ENCODE assay signal across 17 mouse cellular contexts in the genomic region with DNA sequence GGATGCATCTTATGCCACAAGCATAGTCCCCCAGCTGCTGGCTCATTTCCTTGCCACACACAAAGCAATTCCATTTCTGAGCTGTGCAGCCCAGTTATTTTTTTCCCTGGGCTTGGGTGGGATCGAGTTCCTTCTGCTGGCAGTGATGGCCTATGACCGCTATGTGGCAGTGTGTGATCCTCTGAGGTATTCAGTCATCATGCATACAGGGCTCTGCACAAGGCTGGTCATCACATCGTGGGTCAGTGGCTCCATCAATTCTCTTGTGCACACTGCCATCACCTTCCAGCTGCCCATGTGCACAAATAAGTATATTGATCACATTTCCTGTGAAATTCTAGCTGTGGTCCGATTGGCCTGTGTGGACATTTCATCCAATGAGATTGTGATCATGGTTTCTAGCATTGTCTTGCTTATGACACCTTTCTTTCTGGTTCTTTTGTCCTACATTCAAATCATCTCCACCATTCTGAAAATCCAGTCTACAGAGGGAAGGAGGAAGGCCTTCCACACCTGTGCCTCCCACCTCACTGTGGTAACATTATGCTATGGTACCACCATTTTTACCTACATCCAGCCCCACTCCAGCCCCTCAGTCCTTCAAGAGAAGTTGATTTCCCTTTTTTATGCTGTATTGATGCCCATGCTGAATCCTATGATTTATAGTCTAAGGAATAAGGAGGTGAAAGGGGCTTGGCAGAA. TPM values are rescaled to one million over a fixed set of nuclear protein-coding genes. Genes with fewer than 3 reads are reported as not detected.
DNase-seq lines count a peak whose midpoint lies in the region; ATAC-seq and TF ChIP-seq lines count a peak whose summit lies in the region.
"Had no signal": no experiment of that assay in that cellular context is flagged by ENCODE, and none has a peak within 500 bp of the region (broad histone marks: within the 10 kb centered on the region; RNA-seq: fewer than 3 reads in every experiment).

No protein-coding gene starts in this region.

- no peaks in the 10 kb centered on the region for H3K4me1 ChIP-seq in lung, postnatal 0 days (ENCODE audit: insufficient read depth, low read depth, low read length)
- H3K4me1 ChIP-seq in hindbrain, embryonic 15.5 days (replicated peaks) = no peaks in the 10 kb centered on the region
- H3K4me1 ChIP-seq: limb, embryonic 15.5 days had no signal

- ATAC-seq in cerebellum, adult (ENCODE audit: insufficient number of reproducible peaks, low FRiP score, low TSS enrichment) = no peak
- ATAC-seq in lung, postnatal 0 days = no peak
- ATAC-seq in hindbrain, embryonic 15.5 days (ENCODE audit: low FRiP score, low read depth) = peak; percentile 66

- peak; percentile 2 to 3 for DNase-seq in cerebellum, postnatal 10 days
- no peak for DNase-seq in lung, postnatal 0 days (ENCODE audit: low spot score)
- DNase-seq in lung, postnatal 14 days = no peak
- peak; percentile 25 for DNase-seq in retina, embryonic 14.5 days (ENCODE audit: low spot score)
- DNase-seq in urinary bladder, postnatal 4 days (ENCODE audit: low spot score in 2 of 2) = no peak
- DNase-seq in gastrocnemius, postnatal 4 days (ENCODE audit: low spot score in 2 of 2) = no peak
- DNase-seq: adrenal gland, postnatal 14 days; cerebellum, adult 11-12 months; kidney, adult 18-20 months; layer of hippocampus, postnatal 36 days had no signal

- no peaks in the 10 kb centered on the region for H3K36me3 ChIP-seq in lung, postnatal 0 days (ENCODE audit: insufficient read depth, low read length)
- no peaks in the 10 kb centered on the region for H3K36me3 ChIP-seq in hindbrain, embryonic 15.5 days
- H3K36me3 ChIP-seq: limb, embryonic 15.5 days had no signal

- H3K9me3 ChIP-seq in lung, postnatal 0 days (ENCODE audit: low read length) = no peaks in the 10 kb centered on the region
- no peaks in the 10 kb centered on the region for H3K9me3 ChIP-seq in hindbrain, embryonic 15.5 days
- H3K9me3 ChIP-seq: limb, embryonic 15.5 days had no signal

- no peak for TF ChIP-seq EP300 in lung, postnatal 0 days (IDR thresholded peaks at IDR 0.05)

- H3K4me3 ChIP-seq in lung, postnatal 0 days (ENCODE audit: low read depth, low read length) = no peak overlapping the region
- no peak overlapping the region for H3K4me3 ChIP-seq in hindbrain, embryonic 15.5 days
- H3K4me3 ChIP-seq: limb, embryonic 15.5 days had no signal

- H3K27me3 ChIP-seq in lung, postnatal 0 days (replicated peaks; ENCODE audit: insufficient read depth, low read length) = no peaks in the 10 kb centered on the region
- H3K27me3 ChIP-seq in hindbrain, embryonic 15.5 days = no peaks in the 10 kb centered on the region
- H3K27me3 ChIP-seq: limb, embryonic 15.5 days had no signal

- WGBS in lung, postnatal 0 days = 40% methylated on average over 4 of the region's 4 CpGs
- WGBS in hindbrain, embryonic 15.5 days = 50% methylated on average over 4 of the region's 4 CpGs

- no peak overlapping the region for H3K9ac ChIP-seq in lung, postnatal 0 days (replicated peaks; ENCODE audit: low read depth)
- H3K9ac ChIP-seq in hindbrain, embryonic 15.5 days = no peak overlapping the region
- H3K9ac ChIP-seq: limb, embryonic 15.5 days had no signal

- 0 out of 2 replicates have a peak, but pooled peaks have one; percentile 2 for TF ChIP-seq CTCF in lung, postnatal 0 days (IDR thresholded peaks at IDR 0.05)

- no peak overlapping the region for H3K4me2 ChIP-seq in lung, postnatal 0 days (replicated peaks; ENCODE audit: low read depth, low read length)
- H3K4me2 ChIP-seq in hindbrain, embryonic 15.5 days = no peak overlapping the region
- H3K4me2 ChIP-seq: limb, embryonic 15.5 days had no signal

- H3K27ac ChIP-seq in lung, postnatal 0 days (ENCODE audit: low read length) = no peak overlapping the region
- H3K27ac ChIP-seq in hindbrain, embryonic 15.5 days (replicated peaks) = no peak overlapping the region
- H3K27ac ChIP-seq: limb, embryonic 15.5 days had no signal

RNA-seq across cellular contexts. Expression of a gene that starts 5.5 kb away (rescaled TPM):
- not detected in 2 replicates for polyA plus RNA-seq in lung, postnatal 0 days (2015; fragmentation: Nextera tagmentation; extraction: Ambion mirVana)
- not detected in 2 replicates for polyA plus RNA-seq in hindbrain, embryonic 15.5 days (2015; fragmentation: Nextera tagmentation; extraction: Ambion mirVana)
- not detected for total RNA-seq in gastrocnemius, postnatal 4 days (2021)
- total RNA-seq: adrenal gland, postnatal 14 days; gastrocnemius, adult 18-20 months; layer of hippocampus, postnatal 36 days had no signal
- polyA plus RNA-seq: heart, embryonic 16.5 days; limb, embryonic 15.5 days; neural tube, embryonic 11.5 days had no signal

RNA-seq across cellular contexts. Expression of a gene that starts 21.3 kb away (rescaled TPM):
- not detected in 2 replicates for polyA plus RNA-seq in lung, postnatal 0 days (2015; fragmentation: Nextera tagmentation; extraction: Ambion mirVana)
- not detected in 2 replicates for polyA plus RNA-seq in hindbrain, embryonic 15.5 days (2015; fragmentation: Nextera tagmentation; extraction: Ambion mirVana)
- total RNA-seq in gastrocnemius, postnatal 4 days (2021) = not detected
- total RNA-seq: adrenal gland, postnatal 14 days; gastrocnemius, adult 18-20 months; layer of hippocampus, postnatal 36 days had no signal
- polyA plus RNA-seq: embryonic facial prominence, embryonic 14.5 days; heart, embryonic 16.5 days; limb, embryonic 15.5 days; neural tube, embryonic 11.5 days had no signal

RNA-seq across cellular contexts. Expression of a gene that starts 34.2 kb away (rescaled TPM):
- polyA plus RNA-seq in lung, postnatal 0 days (2015; fragmentation: Nextera tagmentation; extraction: Ambion mirVana) = not detected in 2 replicates
- polyA plus RNA-seq in hindbrain, embryonic 15.5 days (2015; fragmentation: Nextera tagmentation; extraction: Ambion mirVana) = not detected in 2 replicates
- total RNA-seq in gastrocnemius, postnatal 4 days (2021) = not detected
- total RNA-seq: adrenal gland, postnatal 14 days; gastrocnemius, adult 18-20 months; layer of hippocampus, postnatal 36 days had no signal
- polyA plus RNA-seq: embryonic facial prominence, embryonic 14.5 days; heart, embryonic 16.5 days; limb, embryonic 15.5 days; neural tube, embryonic 11.5 days had no signal

RNA-seq across cellular contexts. Expression of a gene that starts 43.8 kb away (rescaled TPM):
- polyA plus RNA-seq in lung, postnatal 0 days (2015; fragmentation: Nextera tagmentation; extraction: Ambion mirVana) = not detected in 2 replicates
- not detected in 2 replicates for polyA plus RNA-seq in hindbrain, embryonic 15.5 days (2015; fragmentation: Nextera tagmentation; extraction: Ambion mirVana)
- total RNA-seq in gastrocnemius, postnatal 4 days (2021) = not detected
- total RNA-seq: adrenal gland, postnatal 14 days; gastrocnemius, adult 18-20 months; layer of hippocampus, postnatal 36 days had no signal
- polyA plus RNA-seq: embryonic facial prominence, embryonic 14.5 days; heart, embryonic 16.5 days; limb, embryonic 15.5 days; neural tube, embryonic 11.5 days had no signal

RNA-seq across cellular contexts. Expression of a gene that starts 51.2 kb away (rescaled TPM):
- not detected in 2 replicates for polyA plus RNA-seq in lung, postnatal 0 days (2015; fragmentation: Nextera tagmentation; extraction: Ambion mirVana)
- polyA plus RNA-seq in hindbrain, embryonic 15.5 days (2015; fragmentation: Nextera tagmentation; extraction: Ambion mirVana) = not detected in 2 replicates
- total RNA-seq in gastrocnemius, postnatal 4 days (2021) = not detected
- total RNA-seq: adrenal gland, postnatal 14 days; gastrocnemius, adult 18-20 months; layer of hippocampus, postnatal 36 days had no signal
- polyA plus RNA-seq: embryonic facial prominence, embryonic 14.5 days; heart, embryonic 16.5 days; limb, embryonic 15.5 days; neural tube, embryonic 11.5 days had no signal

Comparison
In these comparisons a context has a peak if more than half of its experiments do, and no peak if none do; other contexts are left out.
1. DNase-seq: peak in cerebellum, postnatal 10 days (2 of 2) and retina, embryonic 14.5 days (single experiment); none in lung, postnatal 0 days (single experiment), lung, postnatal 14 days (single experiment), urinary bladder, postnatal 4 days (0 of 2) and gastrocnemius, postnatal 4 days (0 of 2).